Mouse (Mus musculus): ENCODE results near the gene Chrm4. TPM values are rescaled to one million over a fixed set of nuclear protein-coding genes. Genes with fewer than 3 reads are reported as not detected.
A peak's percentile ranks its signal among the peaks of the same experiment; 100 is the strongest.

Gene Chrm4
- polyA plus RNA-seq, 1 experiment, result 0.13 TPM

GRCm38 (mm10) chr2:91921790-91922570 is 5.1 kb upstream of the Chrm4 start:
- Histone ChIP-seq H3K4me1 (ENCODE audit: control insufficient read depth, insufficient read depth, low read length) (peaks cover 16% of the 10 kb centered on the region), H3K4me3 (replicated peaks; ENCODE audit: extremely low read depth, low read depth, low read length) (peak overlapping the region; percentile 31)
- DNase-seq, result no peak
- 1% methylated on average over 64 of the region's 64 CpGs for WGBS
- TF ChIP-seq POLR2A (IDR thresholded peaks at IDR 0.05; ENCODE audit: borderline replicate concordance, extremely low read depth, low read depth, low read length) (no peak), CTCF (IDR thresholded peaks at IDR 0.05; ENCODE audit: insufficient read depth, low read length) (no peak)

DNA sequence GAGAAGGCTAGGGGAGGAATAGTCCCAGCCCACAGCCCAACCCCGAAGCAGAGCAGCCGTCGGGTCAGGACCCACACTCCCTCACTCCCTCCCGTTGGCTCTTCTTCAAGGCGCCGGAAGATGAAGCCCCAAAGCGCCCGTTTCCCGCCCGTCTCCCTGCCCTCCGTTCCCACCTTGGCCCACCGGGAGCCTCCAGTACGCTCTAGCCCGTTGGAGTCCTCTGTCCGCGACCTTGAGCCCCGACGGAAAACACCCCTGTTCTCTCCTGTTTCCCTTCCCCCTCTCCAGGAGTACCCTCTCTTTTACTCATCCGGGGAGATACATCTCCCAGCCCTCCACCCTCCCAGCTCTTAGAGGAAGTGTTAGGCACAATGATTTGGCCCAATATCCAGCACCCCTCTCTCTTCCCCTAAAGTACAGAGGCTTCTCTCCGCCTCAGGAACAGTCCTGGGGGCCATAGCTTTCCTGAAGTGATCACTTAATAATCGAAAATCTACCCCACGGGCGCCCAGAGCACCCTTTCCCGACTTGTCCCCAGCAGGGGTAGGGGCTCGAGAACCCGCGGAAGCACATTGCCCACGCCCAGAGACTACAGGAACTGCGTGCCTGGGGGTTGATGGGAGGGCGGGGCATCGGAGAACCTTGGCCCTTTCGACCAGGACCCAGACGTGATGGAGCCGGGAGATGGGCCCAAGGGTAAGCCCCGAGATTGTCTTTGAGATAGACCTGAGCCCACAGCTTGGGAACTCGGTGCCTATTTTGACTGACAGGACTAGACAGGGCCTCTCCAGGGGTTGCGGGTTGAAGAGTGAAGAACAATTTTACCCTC is 4.2 kb upstream of the Chrm4 start:
- TF ChIP-seq CTCF (IDR thresholded peaks at IDR 0.05; ENCODE audit: insufficient read depth, low read length), result no peak
- no peak for TF ChIP-seq POLR2A (IDR thresholded peaks at IDR 0.05; ENCODE audit: borderline replicate concordance, extremely low read depth, low read depth, low read length)
- no peak overlapping the region for H3K4me3 ChIP-seq (replicated peaks; ENCODE audit: extremely low read depth, low read depth, low read length)
- DNase-seq, result no peak
- peaks cover 16% of the 10 kb centered on the region for H3K4me1 ChIP-seq (ENCODE audit: control insufficient read depth, insufficient read depth, low read length)
- WGBS, result 4% methylated on average over 37 of the region's 37 CpGs

DNA sequence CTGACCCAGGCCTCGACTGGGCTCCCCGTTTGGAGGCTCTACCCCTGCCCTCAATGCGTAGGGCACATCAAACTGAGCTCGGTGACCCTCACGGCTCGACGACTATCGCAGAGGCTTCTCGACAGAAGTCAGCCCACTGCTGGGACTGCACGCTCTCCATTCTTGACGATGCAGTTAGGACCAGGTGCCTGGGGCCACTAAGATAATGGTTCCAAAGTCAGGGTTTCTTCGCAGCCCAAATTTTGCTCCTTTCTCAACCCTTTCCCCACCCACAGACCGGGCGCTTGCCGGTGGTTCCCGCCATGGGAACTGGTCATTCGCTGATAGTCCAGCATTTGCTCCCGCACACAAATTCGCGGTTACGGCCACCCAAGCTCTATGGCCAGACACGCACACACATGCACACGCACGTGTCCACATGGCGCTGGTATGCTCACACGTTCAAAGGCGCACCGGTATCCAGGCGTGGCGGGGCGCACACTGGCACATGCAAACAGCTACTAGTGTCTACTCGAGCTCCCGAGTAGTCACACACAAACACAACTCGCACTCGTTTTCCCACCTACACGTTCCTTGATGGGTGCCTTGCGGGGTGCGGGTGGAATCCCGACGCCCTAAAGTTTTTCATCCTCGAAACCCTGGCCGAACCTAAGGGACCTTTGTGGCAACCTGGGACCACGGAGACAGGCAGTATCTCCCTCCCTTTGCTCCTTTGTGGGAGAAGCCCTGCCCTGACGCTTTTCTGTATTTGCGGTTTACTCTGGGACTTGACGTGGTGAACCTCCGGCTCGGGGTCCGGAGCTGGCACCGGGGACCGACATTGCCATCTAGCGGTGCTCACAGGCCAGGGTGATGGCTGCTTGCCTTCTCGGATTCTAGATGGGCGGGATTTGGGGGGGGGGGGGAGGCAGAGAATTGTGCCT is 3.4 kb upstream of the Chrm4 start:
- DNase-seq, result peak; percentile 61
- TF ChIP-seq POLR2A (IDR thresholded peaks at IDR 0.05; ENCODE audit: borderline replicate concordance, extremely low read depth, low read depth, low read length), result no peak
- peak; percentile 68 for TF ChIP-seq CTCF (IDR thresholded peaks at IDR 0.05; ENCODE audit: insufficient read depth, low read length)
- H3K4me1 ChIP-seq (ENCODE audit: control insufficient read depth, insufficient read depth, low read length), result peaks cover 19% of the 10 kb centered on the region
- H3K4me3 ChIP-seq (replicated peaks; ENCODE audit: extremely low read depth, low read depth, low read length), result peak overlapping the region; percentile 60
- 6% methylated on average over 54 of the region's 54 CpGs for WGBS

DNA sequence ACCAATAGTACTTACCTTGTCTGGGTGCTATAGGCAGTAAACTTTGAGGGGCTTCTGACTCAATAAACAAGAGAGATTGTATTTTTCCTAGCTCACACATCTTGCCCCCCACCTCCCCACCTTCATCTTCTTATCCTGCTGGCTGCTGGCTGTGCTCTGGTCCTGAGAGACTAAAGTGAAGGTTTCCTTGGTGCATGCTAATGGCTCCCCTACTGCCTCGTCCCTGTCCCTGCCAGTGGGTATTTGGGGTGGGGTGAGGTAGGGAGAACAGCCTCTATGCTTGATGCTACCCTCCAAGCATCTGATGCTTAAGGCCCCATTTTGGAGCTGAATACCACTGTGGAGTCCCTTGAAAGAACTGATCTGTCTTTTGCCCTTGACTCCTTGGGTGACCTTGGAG is 2.3 kb upstream of the Chrm4 start:
- WGBS, result 100% methylated on average over 1 of the region's 1 CpGs
- peaks cover 19% of the 10 kb centered on the region for H3K4me1 ChIP-seq (ENCODE audit: control insufficient read depth, insufficient read depth, low read length)
- TF ChIP-seq CTCF (IDR thresholded peaks at IDR 0.05; ENCODE audit: insufficient read depth, low read length) (no peak), POLR2A (IDR thresholded peaks at IDR 0.05; ENCODE audit: borderline replicate concordance, extremely low read depth, low read depth, low read length) (no peak)
- DNase-seq, result no peak
- H3K4me3 ChIP-seq (replicated peaks; ENCODE audit: extremely low read depth, low read depth, low read length), result no peak overlapping the region

DNA sequence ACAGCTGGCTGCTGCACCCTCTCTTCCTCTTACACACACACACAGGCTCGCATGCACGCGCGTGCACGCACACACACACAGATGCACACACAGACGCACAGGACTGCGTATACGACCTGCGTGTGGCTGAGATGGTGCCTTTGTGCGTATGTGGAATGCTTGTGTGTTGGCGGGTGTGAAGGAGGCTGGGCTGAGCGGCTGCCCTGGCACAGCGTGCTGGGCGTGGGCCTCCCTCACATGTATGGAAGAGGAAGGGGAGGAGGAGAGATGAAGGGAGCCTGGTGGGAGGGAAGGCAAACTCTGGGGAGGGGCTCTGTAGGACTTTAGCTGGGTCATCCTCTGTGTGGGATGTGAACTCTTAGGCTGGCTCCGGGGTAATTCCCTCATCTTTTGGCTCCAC is 1.6 kb upstream of the Chrm4 start:
- WGBS, result 64% methylated on average over 15 of the region's 15 CpGs
- peaks cover 21% of the 10 kb centered on the region for H3K4me1 ChIP-seq (ENCODE audit: control insufficient read depth, insufficient read depth, low read length)
- TF ChIP-seq CTCF (IDR thresholded peaks at IDR 0.05; ENCODE audit: insufficient read depth, low read length) (no peak), POLR2A (IDR thresholded peaks at IDR 0.05; ENCODE audit: borderline replicate concordance, extremely low read depth, low read depth, low read length) (no peak)

GRCm38 (mm10) chr2:91927826-91928533 is 931 bp downstream of the Chrm4 start:
- peak; percentile 74 for DNase-seq
- WGBS, result 43% methylated on average over 34 of the region's 34 CpGs
- H3K4me3 ChIP-seq (replicated peaks; ENCODE audit: extremely low read depth, low read depth, low read length), result no peak overlapping the region
- peaks cover 17% of the 10 kb centered on the region for H3K4me1 ChIP-seq (ENCODE audit: control insufficient read depth, insufficient read depth, low read length)
- no peak for TF ChIP-seq POLR2A (IDR thresholded peaks at IDR 0.05; ENCODE audit: borderline replicate concordance, extremely low read depth, low read depth, low read length)
- peak; percentile 57 for TF ChIP-seq CTCF (IDR thresholded peaks at IDR 0.05; ENCODE audit: insufficient read depth, low read length)

More for the DNA sequence above, 1.6 kb upstream of the Chrm4 start:
- no peak for DNase-seq
- no peak overlapping the region for H3K4me3 ChIP-seq (replicated peaks; ENCODE audit: extremely low read depth, low read depth, low read length)

DNA sequence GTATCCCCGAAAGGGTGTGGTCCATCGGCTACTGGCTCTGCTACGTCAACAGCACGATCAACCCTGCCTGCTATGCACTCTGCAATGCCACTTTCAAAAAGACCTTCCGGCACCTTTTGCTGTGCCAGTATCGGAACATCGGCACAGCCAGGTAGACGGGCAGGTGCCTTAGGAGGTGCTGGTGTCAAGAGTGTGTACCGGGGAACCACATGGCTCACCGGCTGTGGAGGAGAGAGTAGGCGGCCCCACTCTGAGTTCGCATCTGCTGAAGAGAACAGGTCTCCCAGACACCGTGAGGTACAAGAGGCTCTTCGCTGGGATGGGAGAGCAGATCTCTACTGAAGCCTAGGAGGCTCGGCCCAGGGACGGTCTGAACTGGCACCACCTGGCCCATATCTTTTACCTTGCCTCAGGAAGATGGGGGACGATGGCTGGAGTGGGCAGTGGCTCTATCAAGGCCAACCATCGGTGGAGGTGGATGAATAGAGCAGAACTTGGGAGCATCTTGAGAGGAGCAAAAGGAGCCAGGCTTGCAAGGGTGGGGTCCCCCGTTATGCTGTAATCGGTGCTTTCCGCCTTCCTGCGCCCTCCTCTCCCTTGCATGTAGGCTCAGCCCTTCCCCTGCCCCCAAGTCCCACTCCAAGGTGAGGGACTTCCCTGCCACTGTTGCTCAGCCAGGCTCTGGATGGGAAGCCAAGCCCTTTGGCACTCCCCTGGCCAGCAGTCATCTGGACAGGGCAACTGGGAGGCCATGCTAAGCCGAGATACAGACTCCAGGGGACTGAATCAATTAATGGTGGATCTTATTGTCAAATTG is 1.7 kb downstream of the Chrm4 start:
- WGBS, result 74% methylated on average over 23 of the region's 23 CpGs
- TF ChIP-seq POLR2A (IDR thresholded peaks at IDR 0.05; ENCODE audit: borderline replicate concordance, extremely low read depth, low read depth, low read length) (no peak), CTCF (IDR thresholded peaks at IDR 0.05; ENCODE audit: insufficient read depth, low read length) (no peak)
- DNase-seq, result no peak
- H3K4me3 ChIP-seq (replicated peaks; ENCODE audit: extremely low read depth, low read depth, low read length), result no peak overlapping the region
- H3K4me1 ChIP-seq (ENCODE audit: control insufficient read depth, insufficient read depth, low read length), result peaks cover 11% of the 10 kb centered on the region

DNA sequence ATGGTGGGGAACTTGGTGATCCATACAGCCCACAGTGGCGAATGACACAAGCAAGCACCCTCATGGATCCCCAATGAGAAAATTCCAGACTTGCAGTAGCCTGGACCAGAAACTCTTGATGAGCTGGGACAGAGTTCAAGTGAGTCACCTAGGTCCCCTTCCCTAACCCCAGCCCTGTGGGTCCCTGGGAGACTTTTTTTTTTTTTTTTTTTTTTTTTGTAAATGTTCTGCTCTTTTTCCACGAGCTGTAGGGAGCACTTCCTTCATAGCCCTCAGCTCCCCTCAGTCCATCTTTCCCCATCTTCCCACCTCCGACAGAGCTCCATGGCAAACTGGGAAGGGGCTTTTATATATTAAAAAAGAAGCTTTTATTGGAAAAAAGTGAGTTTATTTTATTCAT is 2.4 kb downstream of the Chrm4 start:
- H3K4me3 ChIP-seq (replicated peaks; ENCODE audit: extremely low read depth, low read depth, low read length), result no peak overlapping the region
- 75% methylated on average over 3 of the region's 3 CpGs for WGBS
- no peak for TF ChIP-seq CTCF (IDR thresholded peaks at IDR 0.05; ENCODE audit: insufficient read depth, low read length)
- TF ChIP-seq POLR2A (IDR thresholded peaks at IDR 0.05; ENCODE audit: borderline replicate concordance, extremely low read depth, low read depth, low read length), result no peak
- H3K4me1 ChIP-seq (ENCODE audit: control insufficient read depth, insufficient read depth, low read length), result peaks cover 11% of the 10 kb centered on the region
- DNase-seq, result no peak
